Mouse (Mus musculus): ENCODE measurements around the gene 4930444G20Rik. TPM values are rescaled to one million over a fixed set of nuclear protein-coding genes. Genes with fewer than 3 reads are reported as not detected.

4930444G20Rik gene
- not detected for polyA plus RNA-seq (2017; shearing (Covaris generic))

DNA sequence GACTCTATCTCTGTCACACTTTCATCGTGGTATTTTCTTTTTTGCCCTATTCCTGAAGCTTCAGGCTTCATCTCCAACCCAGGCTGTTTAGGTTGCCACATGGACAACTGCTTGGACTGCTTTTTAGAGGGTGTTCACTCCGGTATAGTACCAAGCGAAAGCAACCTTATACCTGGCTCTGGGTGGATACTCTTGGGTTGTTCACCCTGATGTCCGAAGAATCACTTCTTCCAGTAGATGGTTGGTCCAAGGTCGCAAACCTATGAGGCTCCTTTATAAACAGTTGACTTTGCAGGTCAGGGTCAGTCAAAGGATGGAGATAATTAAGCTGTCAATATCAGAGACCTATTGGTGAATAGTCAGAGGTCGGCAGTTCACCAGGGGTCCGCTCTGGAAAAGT, at the start of gene 4930444G20Rik:
Gene 4930444G20Rik (minus strand): TSS at position 101 of the 400 bp plus-strand sequence.

Other genes starting within 250 kb of the 4930444G20Rik start
- 37.0 TPM for gene Sgk1, start 185.9 kb downstream of the 4930444G20Rik start, polyA plus RNA-seq (2017; shearing (Covaris generic))
- 27.7 TPM for gene E030030I06Rik, start 81.2 kb upstream of the 4930444G20Rik start, polyA plus RNA-seq (2017; shearing (Covaris generic))
- gene Raet1e, start 90.5 kb upstream of the 4930444G20Rik start, polyA plus RNA-seq (2017; shearing (Covaris generic)): 0.29 TPM
- 8.7 TPM for gene H60b, start 90.5 kb upstream of the 4930444G20Rik start, polyA plus RNA-seq (2017; shearing (Covaris generic))